Mouse (Mus musculus): ENCODE measurements around the gene Arfrp1. TPM values are rescaled to one million over a fixed set of nuclear protein-coding genes. Genes with fewer than 3 reads are reported as not detected.

Arfrp1 gene
- total and polyA plus RNA-seq, 2 experiments from 2014 or later, result 25.4 to 77.1 TPM

DNA sequence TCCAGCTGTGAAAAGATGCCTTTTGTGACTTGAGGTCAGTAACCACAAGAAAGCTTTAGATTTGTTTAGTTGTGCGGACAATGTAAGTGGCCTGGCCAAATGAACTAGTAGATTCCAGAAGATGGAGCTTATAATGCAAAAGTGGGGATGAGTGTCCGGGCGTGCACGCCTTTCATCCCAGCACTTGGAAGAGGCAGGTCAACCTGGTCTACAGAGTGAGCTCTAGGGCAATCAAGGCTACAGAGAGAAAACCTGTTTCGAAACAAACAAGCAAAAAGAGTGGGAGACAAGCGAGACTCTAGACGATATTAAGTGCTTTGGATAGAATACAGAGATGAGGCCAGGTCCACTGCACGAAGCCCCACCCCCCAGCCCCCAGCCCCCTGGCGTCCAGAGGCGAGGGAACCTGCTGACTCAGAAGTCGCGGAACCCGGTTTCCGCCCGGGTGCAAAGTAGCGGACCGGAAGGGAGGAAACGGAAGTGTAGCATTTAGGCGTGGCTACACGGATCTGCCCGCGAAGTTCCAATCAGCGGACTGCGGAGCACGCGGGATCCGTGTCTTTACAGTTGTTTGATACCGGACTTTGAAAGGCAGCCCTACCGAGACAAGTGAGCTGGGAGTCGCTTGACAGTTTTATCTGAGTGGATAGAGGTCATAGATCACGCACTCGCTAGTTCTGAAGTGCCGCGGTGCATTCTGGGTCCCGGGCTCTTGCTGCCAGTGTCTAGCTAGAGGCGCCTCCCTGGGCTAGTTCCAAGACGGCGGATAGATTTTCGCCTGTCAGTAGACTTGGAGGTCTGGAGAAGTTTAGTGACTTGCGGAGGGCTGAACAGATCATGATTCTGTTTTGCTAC is 45.7 kb downstream of the Arfrp1 start, which contains the start of gene Rtel1:
Gene Rtel1 (plus strand): TSS at position 492 of the 855 bp plus-strand sequence.
- 6% methylated on average over 40 of the region's 40 CpGs for WGBS
- peak within 1 kb of the TSS; percentile 40; the same call in 1 of the 2 replicates for H3K27ac ChIP-seq (ENCODE audit: low read depth, low read length)
- H3K4me1 ChIP-seq (ENCODE audit: insufficient read depth, low read length), result peaks cover 4% of the 10 kb centered on the region
- peak within 1 kb of the TSS; percentile 66 for H3K4me2 ChIP-seq (ENCODE audit: low read depth, low read length, poor library complexity, severe bottlenecking)
- peak; percentile 91 for ATAC-seq (ENCODE audit: low FRiP score)
- peak; percentile 35 for TF ChIP-seq CTCF (IDR thresholded peaks at IDR 0.05)
- H3K4me3 ChIP-seq (ENCODE audit: low read depth, low read length), result peak within 1 kb of the TSS; percentile 60
- peaks cover 23% of the 10 kb centered on the region for H3K36me3 ChIP-seq (ENCODE audit: insufficient read depth, low read length)
- DNase-seq (ENCODE audit: low spot score), result peak; percentile 92
- H3K9ac ChIP-seq (replicated peaks; ENCODE audit: low read length, poor library complexity, severe bottlenecking), result peak within 1 kb of the TSS; percentile 42
- no peaks in the 10 kb centered on the region for H3K9me3 ChIP-seq (ENCODE audit: low read length)
- H3K27me3 ChIP-seq (ENCODE audit: insufficient read depth, low read length), result no peaks in the 10 kb centered on the region

DNA sequence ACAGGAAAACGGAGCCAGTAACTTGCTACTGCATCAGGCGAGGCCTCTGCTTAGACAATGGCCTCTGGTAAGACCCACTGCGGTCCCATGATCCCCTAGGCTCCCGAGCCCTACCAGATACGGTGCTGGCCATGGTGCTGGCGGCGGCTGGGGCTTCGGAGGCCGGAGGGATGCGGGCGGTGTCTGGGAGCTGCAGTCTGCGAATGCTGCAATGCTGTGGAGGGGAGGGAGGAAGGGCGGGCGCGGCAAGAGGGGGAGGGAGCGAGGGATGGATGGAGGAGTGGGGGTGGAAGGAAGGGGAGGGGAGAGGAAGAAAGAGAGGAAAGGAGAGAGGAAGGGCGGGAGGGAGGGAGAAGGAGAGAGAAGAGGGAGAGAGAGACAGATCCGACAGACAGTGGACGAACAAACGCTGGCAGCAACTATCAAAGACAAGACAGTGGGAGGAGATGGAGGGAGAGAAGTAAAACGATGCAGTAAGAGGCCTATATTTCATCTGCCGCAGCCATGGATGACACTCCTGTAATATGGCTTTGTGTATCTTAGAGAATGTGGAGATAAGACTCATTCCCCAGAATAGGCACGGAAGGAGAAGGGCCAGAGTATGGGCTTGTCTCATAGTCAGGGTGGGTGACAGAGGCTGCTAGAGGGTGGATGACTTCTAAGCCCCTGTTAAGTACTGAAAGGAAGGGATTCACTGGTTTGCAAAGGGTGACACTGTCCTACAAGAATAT is 51.0 kb downstream of the Arfrp1 start, which contains the start of gene Stmn3:
Gene Stmn3 (minus strand): TSS at position 421 of the 731 bp plus-strand sequence.
- H3K4me1 ChIP-seq (ENCODE audit: insufficient read depth, low read length), result peaks cover 16% of the 10 kb centered on the region; the same call in 1 of the 2 replicates
- H3K9ac ChIP-seq (replicated peaks; ENCODE audit: low read length, poor library complexity, severe bottlenecking), result peak within 1 kb of the TSS; percentile 97
- peak within 1 kb of the TSS; percentile 80 for H3K4me3 ChIP-seq (ENCODE audit: low read depth, low read length)
- H3K27ac ChIP-seq (ENCODE audit: low read depth, low read length), result peak within 1 kb of the TSS; percentile 98
- no peaks in the 10 kb centered on the region for H3K27me3 ChIP-seq (ENCODE audit: insufficient read depth, low read length)
- H3K9me3 ChIP-seq (ENCODE audit: low read length), result no peaks in the 10 kb centered on the region
- TF ChIP-seq CTCF (IDR thresholded peaks at IDR 0.05), result no peak
- peak; percentile 81 for DNase-seq (ENCODE audit: low spot score)
- peak; percentile 87 for ATAC-seq (ENCODE audit: low FRiP score)
- peak within 1 kb of the TSS; percentile 85 for H3K4me2 ChIP-seq (ENCODE audit: low read depth, low read length, poor library complexity, severe bottlenecking)
- 1% methylated on average over 22 of the region's 23 CpGs for WGBS
- no peaks in the 10 kb centered on the region for H3K36me3 ChIP-seq (ENCODE audit: insufficient read depth, low read length)

DNA sequence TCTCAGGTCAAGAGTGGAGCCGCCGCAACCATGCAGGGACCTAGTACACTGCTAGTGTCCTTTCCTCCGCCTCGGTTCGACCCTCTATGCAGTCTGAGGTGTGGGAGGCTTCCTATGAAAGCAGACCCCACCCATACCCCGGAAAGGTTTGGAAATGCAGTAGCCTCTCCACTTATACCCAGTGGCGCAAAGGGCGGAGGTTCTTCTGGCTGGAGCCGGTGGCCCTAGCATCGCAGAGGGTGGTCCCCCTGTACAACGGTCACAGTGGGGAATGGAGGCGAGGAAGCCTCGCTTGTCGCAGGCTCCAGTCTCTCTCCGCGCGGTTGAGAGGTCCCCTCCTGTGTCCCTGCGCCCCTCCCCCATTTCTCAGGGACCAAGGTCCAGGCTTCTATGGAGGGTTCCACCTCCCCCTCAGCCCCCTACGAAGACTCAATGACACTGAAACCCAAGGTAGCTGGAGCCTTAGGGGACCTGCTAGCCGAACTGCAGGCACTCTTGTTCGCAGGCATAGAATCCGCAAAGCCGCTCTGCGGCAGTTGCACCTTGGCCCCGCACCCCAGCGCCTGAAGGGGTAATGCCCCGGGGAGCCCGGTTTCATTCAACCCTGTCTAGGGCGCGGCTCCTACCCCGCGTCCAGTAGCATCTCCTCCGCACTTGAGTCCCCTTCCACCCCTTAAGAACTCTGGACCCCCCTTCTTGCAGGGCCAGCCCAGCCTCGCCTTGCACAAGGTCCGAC is 51.7 kb downstream of the Arfrp1 start:
- Histone ChIP-seq H3K9me3 (ENCODE audit: low read length) (no peaks in the 10 kb centered on the region), H3K9ac (replicated peaks; ENCODE audit: low read length, poor library complexity, severe bottlenecking) (peak overlapping the region; percentile 97), H3K4me1 (ENCODE audit: insufficient read depth, low read length) (peaks cover 16% of the 10 kb centered on the region; the same call in 1 of the 2 replicates), H3K27me3 (ENCODE audit: insufficient read depth, low read length) (no peaks in the 10 kb centered on the region), H3K27ac (ENCODE audit: low read depth, low read length) (peak overlapping the region; percentile 98), H3K36me3 (ENCODE audit: insufficient read depth, low read length) (peaks cover 7% of the 10 kb centered on the region), H3K4me2 (ENCODE audit: low read depth, low read length, poor library complexity, severe bottlenecking) (peak overlapping the region; percentile 85), H3K4me3 (ENCODE audit: low read depth, low read length) (peak overlapping the region; percentile 80)
- ATAC-seq (ENCODE audit: low FRiP score) (peak; percentile 71), DNase-seq (ENCODE audit: low spot score) (peak; percentile 49)
- under 1% methylated on average over 35 of the region's 35 CpGs for WGBS
- no peak for TF ChIP-seq CTCF (IDR thresholded peaks at IDR 0.05)

- no peaks in the 10 kb centered on the region for H3K27me3 ChIP-seq (ENCODE audit: insufficient read depth, low read length)
- DNase-seq (ENCODE audit: low spot score) (no peak), ATAC-seq (ENCODE audit: low FRiP score) (no peak)
- no peak for TF ChIP-seq CTCF (IDR thresholded peaks at IDR 0.05)
- H3K27ac ChIP-seq (ENCODE audit: low read depth, low read length), result peak overlapping the region; percentile 98
- 6% methylated on average over 5 of the region's 5 CpGs for WGBS
- peaks cover 16% of the 10 kb centered on the region; the same call in 1 of the 2 replicates for H3K4me1 ChIP-seq (ENCODE audit: insufficient read depth, low read length)
- peak overlapping the region; percentile 85 for H3K4me2 ChIP-seq (ENCODE audit: low read depth, low read length, poor library complexity, severe bottlenecking)
- H3K4me3 ChIP-seq (ENCODE audit: low read depth, low read length), result peak overlapping the region; percentile 80
- peaks cover 12% of the 10 kb centered on the region for H3K36me3 ChIP-seq (ENCODE audit: insufficient read depth, low read length)
- no peaks in the 10 kb centered on the region for H3K9me3 ChIP-seq (ENCODE audit: low read length)
- peak overlapping the region; percentile 97 for H3K9ac ChIP-seq (replicated peaks; ENCODE audit: low read length, poor library complexity, severe bottlenecking)
These were observed 52.2 kb downstream of the Arfrp1 start for GRCm38 (mm10) chr2:181313006-181313343.

GRCm38 (mm10) chr2:181312435-181312834 is 52.8 kb downstream of the Arfrp1 start:
- no peak for TF ChIP-seq CTCF (IDR thresholded peaks at IDR 0.05)
- whole genome bisulfite sequencing, result 47% methylated on average over 3 of the region's 3 CpGs
- Histone ChIP-seq H3K9ac (replicated peaks; ENCODE audit: low read length, poor library complexity, severe bottlenecking) (peak overlapping the region; percentile 97), H3K4me3 (ENCODE audit: low read depth, low read length) (peak overlapping the region; percentile 80), H3K4me1 (ENCODE audit: insufficient read depth, low read length) (peaks cover 16% of the 10 kb centered on the region; the same call in 1 of the 2 replicates), H3K27ac (ENCODE audit: low read depth, low read length) (peak overlapping the region; percentile 98), H3K4me2 (ENCODE audit: low read depth, low read length, poor library complexity, severe bottlenecking) (peak overlapping the region; percentile 85), H3K27me3 (ENCODE audit: insufficient read depth, low read length) (no peaks in the 10 kb centered on the region), H3K9me3 (ENCODE audit: low read length) (no peaks in the 10 kb centered on the region), H3K36me3 (ENCODE audit: insufficient read depth, low read length) (peaks cover 17% of the 10 kb centered on the region)
- DNase-seq (ENCODE audit: low spot score) (no peak), ATAC-seq (ENCODE audit: low FRiP score) (no peak)

Other genes with a start within 250 kb of the Arfrp1 start
- 134 and 162 TPM in 2 replicates for gene Kcnq2, start 230.1 kb downstream of the Arfrp1 start, total RNA-seq (2014; rRNA removed)
- 33.8 and 40.6 TPM in 2 replicates for gene Kcnq2, start 230.1 kb downstream of the Arfrp1 start, polyA plus RNA-seq (2015; fragmentation: Nextera tagmentation; extraction: Ambion mirVana)
- gene Eef1a2, start 208.4 kb downstream of the Arfrp1 start, total RNA-seq (2014; rRNA removed), result 321 and 367 TPM in 2 replicates
- gene Eef1a2, start 208.4 kb downstream of the Arfrp1 start, polyA plus RNA-seq (2015; fragmentation: Nextera tagmentation; extraction: Ambion mirVana), result 23.1 and 23.3 TPM in 2 replicates
- 268 and 323 TPM in 2 replicates for gene Ppdpf, start 178.2 kb downstream of the Arfrp1 start, total RNA-seq (2014; rRNA removed)
- 365 and 367 TPM in 2 replicates for gene Ppdpf, start 178.2 kb downstream of the Arfrp1 start, polyA plus RNA-seq (2015; fragmentation: Nextera tagmentation; extraction: Ambion mirVana)
- gene Ptk6, start 162.6 kb downstream of the Arfrp1 start, total RNA-seq (2014; rRNA removed), result 0.09 TPM in 1 of 2 replicates, not detected in the other
- not detected in 2 replicates for gene Ptk6, start 162.6 kb downstream of the Arfrp1 start, polyA plus RNA-seq (2015; fragmentation: Nextera tagmentation; extraction: Ambion mirVana)
- 0.11 TPM in 1 of 2 replicates, not detected in the other for gene Srms, start 152.2 kb downstream of the Arfrp1 start, total RNA-seq (2014; rRNA removed)
- gene Srms, start 152.2 kb downstream of the Arfrp1 start, polyA plus RNA-seq (2015; fragmentation: Nextera tagmentation; extraction: Ambion mirVana), result 0.10 and 0.21 TPM in 2 replicates
- gene Fndc11, start 145.4 kb downstream of the Arfrp1 start, total RNA-seq (2014; rRNA removed), result 0.55 TPM in 1 of 2 replicates, not detected in the other
- gene Fndc11, start 145.4 kb downstream of the Arfrp1 start, polyA plus RNA-seq (2015; fragmentation: Nextera tagmentation; extraction: Ambion mirVana), result 0.26 and 0.48 TPM in 2 replicates
- gene Helz2, start 123.4 kb downstream of the Arfrp1 start, total RNA-seq (2014; rRNA removed), result 2.9 and 3.7 TPM in 2 replicates
- 0.15 and 0.16 TPM in 2 replicates for gene Helz2, start 123.4 kb downstream of the Arfrp1 start, polyA plus RNA-seq (2015; fragmentation: Nextera tagmentation; extraction: Ambion mirVana)
- gene Gmeb2, start 77.4 kb downstream of the Arfrp1 start, total RNA-seq (2014; rRNA removed), result 16.0 and 17.4 TPM in 2 replicates
- gene Gmeb2, start 77.4 kb downstream of the Arfrp1 start, polyA plus RNA-seq (2015; fragmentation: Nextera tagmentation; extraction: Ambion mirVana), result 8.6 and 9.2 TPM in 2 replicates
- 1,320 and 1,471 TPM in 2 replicates for gene Stmn3, start 50.9 kb downstream of the Arfrp1 start, total RNA-seq (2014; rRNA removed)
- gene Stmn3, start 50.9 kb downstream of the Arfrp1 start, polyA plus RNA-seq (2015; fragmentation: Nextera tagmentation; extraction: Ambion mirVana), result 1,883 and 2,098 TPM in 2 replicates
- gene Rtel1, start 45.7 kb downstream of the Arfrp1 start, total RNA-seq (2014; rRNA removed), result 46.6 and 59.4 TPM in 2 replicates
- gene Rtel1, start 45.7 kb downstream of the Arfrp1 start, polyA plus RNA-seq (2015; fragmentation: Nextera tagmentation; extraction: Ambion mirVana), result 26.5 and 27.4 TPM in 2 replicates
- 79.2 and 102 TPM in 2 replicates for gene Zgpat, start 476 bp downstream of the Arfrp1 start, total RNA-seq (2014; rRNA removed)
- 44.3 and 48.8 TPM in 2 replicates for gene Zgpat, start 476 bp downstream of the Arfrp1 start, polyA plus RNA-seq (2015; fragmentation: Nextera tagmentation; extraction: Ambion mirVana)
- gene Lime1, start 14.7 kb upstream of the Arfrp1 start, total RNA-seq (2014; rRNA removed), result 36.4 and 44.8 TPM in 2 replicates
- gene Lime1, start 14.7 kb upstream of the Arfrp1 start, polyA plus RNA-seq (2015; fragmentation: Nextera tagmentation; extraction: Ambion mirVana), result 30.3 and 32.4 TPM in 2 replicates
- 25.8 and 29.8 TPM in 2 replicates for gene Zbtb46, start 94.0 kb upstream of the Arfrp1 start, total RNA-seq (2014; rRNA removed)
- gene Zbtb46, start 94.0 kb upstream of the Arfrp1 start, polyA plus RNA-seq (2015; fragmentation: Nextera tagmentation; extraction: Ambion mirVana), result 16.7 and 18.4 TPM in 2 replicates
- not detected in 2 replicates for gene Abhd16b, start 127.8 kb upstream of the Arfrp1 start, total RNA-seq (2014; rRNA removed)
- not detected in 2 replicates for gene Abhd16b, start 127.8 kb upstream of the Arfrp1 start, polyA plus RNA-seq (2015; fragmentation: Nextera tagmentation; extraction: Ambion mirVana)
- gene Tpd52l2, start 131.7 kb upstream of the Arfrp1 start, total RNA-seq (2014; rRNA removed), result 69.5 and 85.6 TPM in 2 replicates
- 112 and 116 TPM in 2 replicates for gene Tpd52l2, start 131.7 kb upstream of the Arfrp1 start, polyA plus RNA-seq (2015; fragmentation: Nextera tagmentation; extraction: Ambion mirVana)
- gene Dnajc5, start 155.1 kb upstream of the Arfrp1 start, total RNA-seq (2014; rRNA removed), result 416 and 487 TPM in 2 replicates
- gene Dnajc5, start 155.1 kb upstream of the Arfrp1 start, polyA plus RNA-seq (2015; fragmentation: Nextera tagmentation; extraction: Ambion mirVana), result 303 and 316 TPM in 2 replicates
- 49.8 and 63.9 TPM in 2 replicates for gene Uckl1, start 219.5 kb upstream of the Arfrp1 start, total RNA-seq (2014; rRNA removed)
- gene Uckl1, start 219.5 kb upstream of the Arfrp1 start, polyA plus RNA-seq (2015; fragmentation: Nextera tagmentation; extraction: Ambion mirVana), result 45.2 and 52.7 TPM in 2 replicates
- gene Prpf6, start 226.5 kb upstream of the Arfrp1 start, total RNA-seq (2014; rRNA removed), result 34.4 and 39.3 TPM in 2 replicates
- 40.5 and 40.6 TPM in 2 replicates for gene Prpf6, start 226.5 kb upstream of the Arfrp1 start, polyA plus RNA-seq (2015; fragmentation: Nextera tagmentation; extraction: Ambion mirVana)
- 60.0 and 85.1 TPM in 2 replicates for gene Zfp512b, start 227.4 kb upstream of the Arfrp1 start, total RNA-seq (2014; rRNA removed)
- 81.1 and 99.7 TPM in 2 replicates for gene Zfp512b, start 227.4 kb upstream of the Arfrp1 start, polyA plus RNA-seq (2015; fragmentation: Nextera tagmentation; extraction: Ambion mirVana)
- gene Samd10, start 233.8 kb upstream of the Arfrp1 start, total RNA-seq (2014; rRNA removed), result 140 and 142 TPM in 2 replicates
- gene Samd10, start 233.8 kb upstream of the Arfrp1 start, polyA plus RNA-seq (2015; fragmentation: Nextera tagmentation; extraction: Ambion mirVana), result 174 and 179 TPM in 2 replicates

Measured in midbrain, postnatal 0 days (tissue).